8 mouse cellular contexts compared by ENCODE assay signal in genomic region chr5:9100207-9100848, GRCm38 (mm10). TPM values are rescaled to one million over a fixed set of nuclear protein-coding genes. Genes with fewer than 3 reads are reported as not detected.
DNase-seq lines count a peak whose midpoint lies in the region; ATAC-seq lines count a peak whose summit lies in the region.

TSS of gene Tmem243 (plus strand) at chr5:9100668.

- H3K36me3 ChIP-seq in hindbrain, embryonic 14.5 days (replicated peaks; ENCODE audit: control insufficient read depth, insufficient read depth), result no peaks in the 10 kb centered on the region

- peak; percentile 80 for DNase-seq in NIH3T3 (ENCODE audit: low read depth)
- DNase-seq in cerebellum, postnatal 14 days, result peak; percentile 84 to 91
- peak; percentile 75 to 78 for DNase-seq in frontal cortex, postnatal 25 days (ENCODE audit: low spot score in 2 of 2)
- DNase-seq in hindbrain, embryonic 14.5 days (ENCODE audit: low spot score), result peak; percentile 82
- DNase-seq in layer of hippocampus, postnatal 36 days, result peak; percentile 84 to 88
- DNase-seq in lung, postnatal 36 days, result peak; percentile 97
- peak; percentile 96 for DNase-seq in retina, postnatal 1 day
- peak; percentile 86 for DNase-seq in urinary bladder, adult 18-20 months (ENCODE audit: low spot score in 2 of 2)

- no peaks in the 10 kb centered on the region; the same call in 1 of the 2 replicates for H3K4me1 ChIP-seq in hindbrain, embryonic 14.5 days (replicated peaks; ENCODE audit: control insufficient read depth, insufficient read depth, low read length)

- ATAC-seq in hindbrain, embryonic 14.5 days (ENCODE audit: low FRiP score), result peak; percentile 97

- H3K27ac ChIP-seq in hindbrain, embryonic 14.5 days, result no peak within 1 kb of the TSS

- H3K4me2 ChIP-seq in hindbrain, embryonic 14.5 days (replicated peaks), result peak within 1 kb of the TSS; percentile 91

- peaks cover 7% of the 10 kb centered on the region for H3K9me3 ChIP-seq in hindbrain, embryonic 14.5 days (ENCODE audit: control insufficient read depth, low read length)

- H3K4me3 ChIP-seq in hindbrain, embryonic 14.5 days (replicated peaks; ENCODE audit: low read length), result peak within 1 kb of the TSS; percentile 81

- WGBS in hindbrain, embryonic 14.5 days, result under 1% methylated on average over 59 of the region's 59 CpGs

- H3K27me3 ChIP-seq in hindbrain, embryonic 14.5 days (ENCODE audit: control insufficient read depth, insufficient read depth, low read length), result peaks cover 7% of the 10 kb centered on the region; the same call in 1 of the 2 replicates

- peak within 1 kb of the TSS; percentile 62 for H3K9ac ChIP-seq in hindbrain, embryonic 14.5 days

RNA-seq across cellular contexts. Expression of gene Tmem243, which starts in this region (rescaled TPM):
- polyA plus RNA-seq in hindbrain, embryonic 14.5 days (2014; fragmentation: Nextera tagmentation; extraction: Ambion mirVana), result 13.1 and 14.1 TPM in 2 replicates
- 1 to 10 TPM; 8.5 to 9.6 TPM for total RNA-seq in layer of hippocampus, postnatal 36 days (2021)
